Mouse (Mus musculus): ENCODE data around the gene Nab2. TPM values are rescaled to one million over a fixed set of nuclear protein-coding genes. Genes with fewer than 3 reads are reported as not detected.

The Nab2 gene
- total and polyA plus RNA-seq, 3 experiments, result 29.1 to 37.1 TPM; not detected in 1

DNA sequence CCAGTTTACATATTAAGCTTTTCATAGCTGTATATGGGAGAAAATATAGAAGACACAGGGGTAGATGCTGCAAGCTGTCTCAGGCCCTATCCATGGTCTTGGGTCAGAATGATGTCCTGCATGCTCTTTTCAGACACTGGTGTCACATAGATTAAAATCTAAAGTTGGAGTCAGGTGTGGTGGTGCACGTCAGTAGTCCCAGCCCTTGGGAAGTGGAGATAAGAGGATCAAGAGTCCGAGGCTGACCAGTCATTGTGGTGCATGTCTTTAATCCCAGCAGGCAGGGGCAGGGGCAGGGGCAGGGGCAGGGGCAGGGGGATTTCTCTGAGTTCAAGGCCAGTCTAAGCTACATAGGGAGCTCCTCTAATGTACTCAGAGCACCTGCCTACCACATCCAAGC lies 22.6 kb downstream of the Nab2 start:
- H3K79me2 ChIP-seq (ENCODE audit: control insufficient read depth, insufficient read depth, low read length, poor library complexity), result peaks cover 21% of the 10 kb centered on the region
- DNase-seq (ENCODE audit: low read depth, low spot score), result no peak
- H3K27me3 ChIP-seq (ENCODE audit: control insufficient read depth in 1 of 2, insufficient read depth in 2 of 2, low read length in 2 of 2), result no peaks in the 10 kb centered on the region
- H3K4me3 ChIP-seq (ENCODE audit: control insufficient read depth in 1 of 2, insufficient read depth in 1 of 2, low read depth in 2 of 2, low read length in 2 of 2), result no peak overlapping the region
- H3K9me3 ChIP-seq (replicated peaks; ENCODE audit: insufficient read depth, low read length), result no peaks in the 10 kb centered on the region
- TF ChIP-seq E2F4 (IDR thresholded peaks at IDR 0.05; ENCODE audit: borderline replicate concordance, low read depth, low read length), result no peak
- TF ChIP-seq GATA1 (IDR thresholded peaks at IDR 0.05; ENCODE audit: low read depth, low read length), result no peak
- no peak for TF ChIP-seq ZC3H11A (IDR thresholded peaks at IDR 0.05; ENCODE audit: low read depth, low read length)
- TF ChIP-seq POLR2A (IDR thresholded peaks at IDR 0.05; ENCODE audit: control insufficient read depth in 1 of 2, insufficient read depth in 1 of 2, low read depth in 1 of 2, low read length in 2 of 2, poor library complexity in 1 of 2), result no peak
- TF ChIP-seq ETS1 (IDR thresholded peaks at IDR 0.05; ENCODE audit: low read depth, low read length), result no peak
- TF ChIP-seq TAL1 (IDR thresholded peaks at IDR 0.05; ENCODE audit: low read length), result no peak
- TF ChIP-seq BHLHE40 (IDR thresholded peaks at IDR 0.05; ENCODE audit: borderline replicate concordance, low read depth, low read length), result no peak
- H3K36me3 ChIP-seq (ENCODE audit: control insufficient read depth in 1 of 2, insufficient read depth in 2 of 2, low read length in 2 of 2), result peaks cover 3 to 7% of the 10 kb centered on the region in 2 experiments
- peaks cover 2 to 11% of the 10 kb centered on the region in 2 experiments; a peak in 3 of 4 replicates for H3K4me1 ChIP-seq (ENCODE audit: control insufficient read depth in 1 of 2, insufficient read depth in 2 of 2, low read length in 2 of 2)
- no peak overlapping the region for H3K9ac ChIP-seq (ENCODE audit: control insufficient read depth, low read depth, low read length, poor library complexity, severe bottlenecking)
- H3K27ac ChIP-seq (ENCODE audit: control insufficient read depth, low read depth, low read length), result no peak overlapping the region

DNA sequence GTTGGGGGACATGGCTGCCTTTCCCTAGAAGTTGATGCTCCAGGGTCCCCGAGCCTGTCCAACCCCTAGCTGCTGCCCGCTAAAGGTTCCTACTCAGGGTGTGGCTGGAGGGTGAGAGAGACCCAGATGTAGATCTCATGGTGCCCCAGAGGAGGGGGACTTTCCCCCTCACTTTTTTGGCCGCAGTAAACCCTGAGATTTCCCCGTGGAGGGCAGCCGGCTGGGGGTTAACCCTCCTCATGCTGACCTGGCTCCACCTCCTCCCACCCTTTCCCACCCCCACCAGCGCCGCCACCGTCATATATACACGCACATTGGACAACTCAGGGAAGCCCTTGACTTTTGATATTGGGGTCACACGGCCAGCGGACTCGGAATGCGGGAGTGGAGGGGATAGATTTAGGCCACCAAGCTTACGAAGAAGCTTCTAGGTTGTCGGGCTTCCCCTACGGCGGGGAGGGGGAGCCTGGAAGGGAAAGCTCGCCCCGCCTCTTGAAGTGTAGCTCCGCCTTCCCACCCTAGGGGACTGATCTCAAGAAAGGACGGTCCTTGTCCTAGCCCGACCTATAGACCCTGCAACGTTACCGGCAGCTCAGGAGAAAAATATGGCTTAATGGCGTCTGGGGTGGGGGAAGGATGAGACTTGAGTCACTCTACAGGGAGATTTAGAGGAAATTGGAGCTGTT lies 24.7 kb downstream of the Nab2 start:
- no peaks in the 10 kb centered on the region for H3K9me3 ChIP-seq (replicated peaks; ENCODE audit: insufficient read depth, low read length)
- peaks cover 2 to 11% of the 10 kb centered on the region in 2 experiments; a peak in 3 of 4 replicates for H3K4me1 ChIP-seq (ENCODE audit: control insufficient read depth in 1 of 2, insufficient read depth in 2 of 2, low read length in 2 of 2)
- peaks cover 21% of the 10 kb centered on the region for H3K79me2 ChIP-seq (ENCODE audit: control insufficient read depth, insufficient read depth, low read length, poor library complexity)
- peak; percentile 86 for DNase-seq (ENCODE audit: low read depth, low spot score)
- H3K27ac ChIP-seq (ENCODE audit: control insufficient read depth, low read depth, low read length), result peak overlapping the region; percentile 93
- peak overlapping the region; percentile 95 for H3K9ac ChIP-seq (ENCODE audit: control insufficient read depth, low read depth, low read length, poor library complexity, severe bottlenecking)
- peak overlapping the region; percentile 98 for H3K4me3 ChIP-seq (ENCODE audit: control insufficient read depth in 1 of 2, insufficient read depth in 1 of 2, low read depth in 2 of 2, low read length in 2 of 2)
- no peaks in the 10 kb centered on the region for H3K27me3 ChIP-seq (ENCODE audit: control insufficient read depth in 1 of 2, insufficient read depth in 2 of 2, low read length in 2 of 2)
- TF ChIP-seq CHD1 (IDR thresholded peaks at IDR 0.05; ENCODE audit: low read depth, low read length) (no peak), POLR2AphosphoS2 (IDR thresholded peaks at IDR 0.05; ENCODE audit: low read length) (peak; percentile 34; the same call in 1 of the 2 replicates), HCFC1 (IDR thresholded peaks at IDR 0.05; ENCODE audit: low read depth, low read length) (0 out of 2 replicates have a peak, but pooled peaks have one; percentile 14), SMC3 (IDR thresholded peaks at IDR 0.05; ENCODE audit: low read depth, low read length) (no peak), MYB (IDR thresholded peaks at IDR 0.05; ENCODE audit: low read depth, low read length) (no peak), MAZ (IDR thresholded peaks at IDR 0.05; ENCODE audit: low read depth, low read length) (peak; percentile 81), ZC3H11A (IDR thresholded peaks at IDR 0.05; ENCODE audit: low read depth, low read length) (no peak), MXI1 (IDR thresholded peaks at IDR 0.05; ENCODE audit: low read depth, low read length) (peak; percentile 40; the same call in 1 of the 2 replicates), GABPA (IDR thresholded peaks at IDR 0.05; ENCODE audit: low read depth, low read length) (no peak)
- H3K36me3 ChIP-seq (ENCODE audit: control insufficient read depth in 1 of 2, insufficient read depth in 2 of 2, low read length in 2 of 2), result peaks cover 3% of the 10 kb centered on the region in 2 experiments
